Mouse (Mus musculus): ENCODE results near the gene Dusp7. TPM values are rescaled to one million over a fixed set of nuclear protein-coding genes. Genes with fewer than 3 reads are reported as not detected.

Dusp7 gene
- polyA plus RNA-seq, 1 experiment = 0.19 TPM

GRCm38 (mm10) chr9:106371776-106372175 is 3.3 kb downstream of the Dusp7 start:
- peaks cover 42% of the 10 kb centered on the region for H3K4me1 ChIP-seq (ENCODE audit: control insufficient read depth)
- peaks cover 26% of the 10 kb centered on the region for H3K36me3 ChIP-seq (ENCODE audit: control insufficient read depth)
- peaks cover 28% of the 10 kb centered on the region for H3K27me3 ChIP-seq (ENCODE audit: control insufficient read depth)
- H3K4me3 ChIP-seq (replicated peaks) = no peak overlapping the region
- TF ChIP-seq TAL1 (IDR thresholded peaks at IDR 0.05; ENCODE audit: low read length) (no peak), GATA1 (IDR thresholded peaks at IDR 0.05; ENCODE audit: low read length) (no peak)
- H3K9me3 ChIP-seq (ENCODE audit: control insufficient read depth, low read length) = no peaks in the 10 kb centered on the region

DNA sequence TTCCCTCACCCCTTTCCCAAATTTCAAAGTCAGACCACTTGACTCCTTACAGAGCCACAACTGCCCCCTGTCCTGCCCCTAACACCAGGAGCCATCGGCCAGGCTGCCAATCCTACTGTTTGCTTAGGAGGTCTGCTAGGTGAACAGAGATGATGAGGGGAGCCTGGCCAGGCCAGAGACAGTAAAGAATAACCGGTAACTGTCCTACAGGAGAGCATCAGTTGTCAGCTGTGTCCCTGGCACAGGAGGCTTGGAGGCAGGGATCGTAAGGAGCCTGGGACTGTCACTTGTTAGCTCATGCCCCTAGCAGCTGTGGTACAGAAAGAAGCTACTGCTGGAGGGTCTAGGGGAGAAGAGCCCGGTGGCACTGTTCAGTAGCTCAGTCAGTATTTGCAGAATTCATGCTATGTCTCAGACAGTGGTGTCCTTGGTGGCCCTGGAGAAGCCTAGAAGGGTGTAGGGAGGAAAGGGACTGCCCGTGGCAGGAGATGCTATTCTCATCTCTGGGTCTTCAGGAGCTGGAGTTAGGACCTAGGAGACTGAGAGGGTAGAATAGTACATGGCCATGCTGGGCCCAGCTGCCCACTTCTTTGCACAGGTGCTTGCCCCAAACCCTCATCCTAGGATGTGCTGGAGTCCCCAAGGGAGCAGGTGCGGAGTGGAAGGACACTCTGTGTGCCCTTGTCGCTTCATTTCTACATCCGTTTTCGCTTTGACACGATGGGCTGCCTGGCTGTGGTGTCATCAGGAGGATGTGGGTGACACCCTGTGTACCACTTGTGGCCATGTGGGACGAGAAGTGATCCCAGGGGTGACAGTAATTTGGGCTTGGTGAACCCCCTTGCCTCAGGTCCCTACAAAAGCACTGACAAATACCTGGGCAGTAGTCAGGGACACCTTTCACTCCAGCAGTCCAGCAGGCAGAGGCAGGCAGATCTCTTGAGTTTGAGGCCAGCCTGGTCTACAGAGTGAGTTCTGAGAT is 4.3 kb downstream of the Dusp7 start:
- no peaks in the 10 kb centered on the region for H3K9me3 ChIP-seq (ENCODE audit: control insufficient read depth, low read length)
- TF ChIP-seq GATA1 (IDR thresholded peaks at IDR 0.05; ENCODE audit: low read length) (no peak), TAL1 (IDR thresholded peaks at IDR 0.05; ENCODE audit: low read length) (no peak)
- H3K36me3 ChIP-seq (ENCODE audit: control insufficient read depth) = peaks cover 26% of the 10 kb centered on the region
- no peak overlapping the region for H3K4me3 ChIP-seq (replicated peaks)
- peaks cover 24% of the 10 kb centered on the region for H3K27me3 ChIP-seq (ENCODE audit: control insufficient read depth)
- H3K4me1 ChIP-seq (ENCODE audit: control insufficient read depth) = peaks cover 33% of the 10 kb centered on the region

GRCm38 (mm10) chr9:106373973-106374372 is 5.5 kb downstream of the Dusp7 start:
- H3K36me3 ChIP-seq (ENCODE audit: control insufficient read depth) = peaks cover 26% of the 10 kb centered on the region
- H3K9me3 ChIP-seq (ENCODE audit: control insufficient read depth, low read length) = no peaks in the 10 kb centered on the region
- H3K27me3 ChIP-seq (ENCODE audit: control insufficient read depth) = peaks cover 19% of the 10 kb centered on the region
- H3K4me1 ChIP-seq (ENCODE audit: control insufficient read depth) = peaks cover 25% of the 10 kb centered on the region
- H3K4me3 ChIP-seq (replicated peaks) = no peak overlapping the region
- TF ChIP-seq GATA1 (IDR thresholded peaks at IDR 0.05; ENCODE audit: low read length) = no peak
- TF ChIP-seq TAL1 (IDR thresholded peaks at IDR 0.05; ENCODE audit: low read length) = no peak

GRCm38 (mm10) chr9:106377247-106377646 is 8.8 kb downstream of the Dusp7 start:
- no peaks in the 10 kb centered on the region for H3K27me3 ChIP-seq (ENCODE audit: control insufficient read depth)
- H3K4me1 ChIP-seq (ENCODE audit: control insufficient read depth) = peaks cover 14% of the 10 kb centered on the region
- no peaks in the 10 kb centered on the region for H3K9me3 ChIP-seq (ENCODE audit: control insufficient read depth, low read length)
- H3K36me3 ChIP-seq (ENCODE audit: control insufficient read depth) = peaks cover 19% of the 10 kb centered on the region
- no peak overlapping the region for H3K4me3 ChIP-seq (replicated peaks)
- no peak for TF ChIP-seq TAL1 (IDR thresholded peaks at IDR 0.05; ENCODE audit: low read length)
- TF ChIP-seq GATA1 (IDR thresholded peaks at IDR 0.05; ENCODE audit: low read length) = no peak

- Histone ChIP-seq H3K9me3 (ENCODE audit: control insufficient read depth, low read length) (no peaks in the 10 kb centered on the region), H3K27me3 (ENCODE audit: control insufficient read depth) (no peaks in the 10 kb centered on the region), H3K4me3 (replicated peaks) (no peak overlapping the region)
Measured at GRCm38 (mm10) chr9:106378045-106378444, 9.6 kb downstream of the Dusp7 start.

DNA sequence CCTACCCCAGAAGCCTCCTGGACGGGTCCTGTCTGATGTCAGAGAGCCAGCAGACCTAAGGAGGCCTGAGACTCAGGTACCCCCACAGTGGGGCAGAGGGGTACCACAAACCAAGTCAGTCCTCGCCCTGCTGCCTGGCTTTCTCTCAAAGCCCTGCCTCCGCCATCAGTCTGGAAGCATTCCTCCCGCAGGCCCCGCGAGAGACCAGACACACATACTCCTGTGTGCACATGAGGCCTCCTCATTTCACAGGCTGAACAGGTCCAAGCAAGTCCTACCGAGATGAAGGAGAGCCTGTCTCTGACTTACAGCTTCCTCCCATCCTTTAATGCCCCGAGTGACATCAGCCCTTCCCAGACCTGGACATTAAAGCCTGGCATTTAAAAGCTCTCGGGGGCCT is 10.3 kb downstream of the Dusp7 start:
- Histone ChIP-seq H3K27me3 (ENCODE audit: control insufficient read depth) (no peaks in the 10 kb centered on the region), H3K4me1 (ENCODE audit: control insufficient read depth) (peaks cover 14% of the 10 kb centered on the region), H3K36me3 (ENCODE audit: control insufficient read depth) (peaks cover 6% of the 10 kb centered on the region), H3K4me3 (replicated peaks) (no peak overlapping the region), H3K9me3 (ENCODE audit: control insufficient read depth, low read length) (no peaks in the 10 kb centered on the region)
- TF ChIP-seq GATA1 (IDR thresholded peaks at IDR 0.05; ENCODE audit: low read length) = no peak

More at GRCm38 (mm10) chr9:106378045-106378444, 9.6 kb downstream of the Dusp7 start:
- Histone ChIP-seq H3K4me1 (ENCODE audit: control insufficient read depth) (peaks cover 14% of the 10 kb centered on the region), H3K36me3 (ENCODE audit: control insufficient read depth) (peaks cover 12% of the 10 kb centered on the region)
- TF ChIP-seq TAL1 (IDR thresholded peaks at IDR 0.05; ENCODE audit: low read length) (no peak), GATA1 (IDR thresholded peaks at IDR 0.05; ENCODE audit: low read length) (no peak)

DNA sequence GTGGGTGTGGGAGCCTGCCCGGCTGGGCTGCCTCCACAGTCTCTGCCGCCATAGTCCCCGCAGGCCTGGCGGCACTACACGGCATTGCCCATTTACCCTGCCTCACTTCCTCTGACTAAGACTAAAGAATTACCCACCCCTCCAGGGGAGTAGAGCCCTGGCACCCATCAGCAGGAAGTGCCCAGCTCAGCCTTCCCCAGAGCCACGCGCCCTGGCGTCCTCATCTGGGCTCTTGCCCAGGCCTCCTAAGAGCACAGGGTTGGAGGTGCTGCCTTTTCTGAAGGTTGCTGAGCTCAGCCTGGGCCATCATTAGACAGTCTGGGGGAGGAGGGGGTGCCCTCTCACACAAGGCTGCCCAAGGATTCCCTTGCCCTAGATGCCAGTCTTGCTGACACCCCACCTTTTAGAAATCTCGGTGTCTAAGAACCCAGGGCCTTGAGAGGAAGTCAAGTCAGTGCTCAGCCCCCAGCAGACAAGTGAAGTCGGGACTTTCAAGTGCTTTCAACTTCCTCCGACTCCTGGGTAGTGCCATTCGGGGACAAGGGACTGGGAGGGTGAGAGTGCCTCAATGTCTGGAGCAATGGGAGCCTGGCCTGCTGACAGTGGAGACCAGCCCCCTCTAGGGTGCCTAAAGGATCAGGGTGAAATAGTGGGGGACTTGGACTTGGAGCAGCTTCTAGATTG is 17.9 kb downstream of the Dusp7 start:
- Histone ChIP-seq H3K9me3 (ENCODE audit: control insufficient read depth, low read length) (no peaks in the 10 kb centered on the region), H3K36me3 (ENCODE audit: control insufficient read depth) (no peaks in the 10 kb centered on the region), H3K4me1 (ENCODE audit: control insufficient read depth) (peaks cover 8% of the 10 kb centered on the region), H3K27me3 (ENCODE audit: control insufficient read depth) (0 out of 2 replicates have a peak, but pooled peaks cover 5% of the 10 kb centered on the region), H3K4me3 (replicated peaks) (no peak overlapping the region)
- TF ChIP-seq TAL1 (IDR thresholded peaks at IDR 0.05; ENCODE audit: low read length) (no peak), GATA1 (IDR thresholded peaks at IDR 0.05; ENCODE audit: low read length) (no peak)

DNA sequence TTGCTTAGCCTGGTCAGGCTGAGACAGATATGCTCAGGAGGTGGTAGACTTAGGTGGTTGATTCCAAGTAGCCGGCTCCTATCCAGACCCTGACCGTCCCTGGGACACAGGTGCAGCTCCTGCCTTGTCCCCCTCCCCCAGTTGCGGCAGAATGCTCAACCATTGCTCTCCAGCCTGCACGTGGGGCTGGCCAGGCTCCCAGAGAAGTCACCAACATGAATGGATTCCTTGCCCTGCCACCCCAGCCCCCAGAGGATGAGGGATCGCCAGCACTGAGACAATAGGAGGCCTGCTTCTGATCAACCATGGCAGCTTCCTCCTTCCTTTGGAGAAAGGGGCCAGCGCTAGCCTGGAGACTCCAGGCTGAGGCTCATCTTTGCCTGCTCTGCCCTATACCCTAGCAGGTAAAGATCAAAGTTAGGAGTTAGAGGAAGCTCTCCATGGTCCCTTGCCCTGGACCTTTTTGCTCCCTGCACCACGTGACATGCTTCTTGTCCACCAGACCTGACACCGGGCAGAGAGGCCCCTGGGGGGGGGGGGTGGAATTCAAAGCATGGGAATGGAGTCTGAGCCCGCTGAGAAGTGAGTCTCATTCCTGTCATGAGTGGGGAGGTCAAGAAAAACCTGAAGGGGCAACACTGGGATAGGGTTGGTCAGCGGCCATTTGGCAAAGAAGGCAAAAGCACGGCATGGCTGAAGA is 24.5 kb downstream of the Dusp7 start:
- TF ChIP-seq GATA1 (IDR thresholded peaks at IDR 0.05; ENCODE audit: low read length) (no peak), TAL1 (IDR thresholded peaks at IDR 0.05; ENCODE audit: low read length) (no peak)
- Histone ChIP-seq H3K4me1 (ENCODE audit: control insufficient read depth) (peaks cover 10% of the 10 kb centered on the region), H3K9me3 (ENCODE audit: control insufficient read depth, low read length) (no peaks in the 10 kb centered on the region), H3K27me3 (ENCODE audit: control insufficient read depth) (no peaks in the 10 kb centered on the region), H3K4me3 (replicated peaks) (no peak overlapping the region), H3K36me3 (ENCODE audit: control insufficient read depth) (no peaks in the 10 kb centered on the region)

All from erythroblast, embryonic 14.5 days (primary cell).